Mouse (Mus musculus) heart, embryonic 11.5 days (tissue): ENCODE results near the gene Zc3h4. TPM values are rescaled to one million over a fixed set of nuclear protein-coding genes. Genes with fewer than 3 reads are reported as not detected.

Source experiments
- ATAC-seq: fragments of 200-750 bp; cut with Nextera tagmentation; replicated peaks from 2 replicates; pipeline ENCODE4 v1.8.0; 2017; ENCODE audit warnings: moderate library complexity; ENCODE audit not compliant: insufficient number of reproducible peaks, low FRiP score, low TSS enrichment
- H3K27ac ChIP-seq: fragments of 300-500 bp; sonication (generic); 2 replicates; pipeline ENCODE4 v1.5.1; 2014; ENCODE audit warnings: mild to moderate bottlenecking, low read depth, low read length
- H3K27me3 ChIP-seq: fragments of 300-500 bp; sonication (generic); 2 replicates; pipeline ENCODE4 v1.6.1; 2014; ENCODE audit warnings: mild to moderate bottlenecking, low read length, mixed read lengths; ENCODE audit not compliant: control insufficient read depth, insufficient read depth
- H3K36me3 ChIP-seq: fragments of 300-500 bp; sonication (generic); 2 replicates; pipeline ENCODE4 v1.6.1; 2014; ENCODE audit warnings: mild to moderate bottlenecking, low read length, moderate library complexity, mixed read lengths; ENCODE audit not compliant: control insufficient read depth, insufficient read depth
- H3K4me1 ChIP-seq: fragments of 300-500 bp; sonication (generic); 2 replicates; pipeline ENCODE4 v1.6.1; 2014; ENCODE audit warnings: low read length; ENCODE audit not compliant: control insufficient read depth, insufficient read depth
- H3K4me2 ChIP-seq: fragments of 300-500 bp; sonication (generic); 2 replicates; pipeline ENCODE4 v1.6.1; 2014; ENCODE audit warnings: mild to moderate bottlenecking, moderate library complexity
- H3K4me3 ChIP-seq: fragments of 300-500 bp; sonication (generic); 2 replicates; pipeline ENCODE4 v1.5.1; 2014; ENCODE audit warnings: low read depth, low read length
- H3K9ac ChIP-seq: fragments of 300-500 bp; sonication (generic); 2 replicates; pipeline ENCODE4 v1.6.1; 2014; ENCODE audit warnings: mild to moderate bottlenecking, low read depth, low read length, moderate library complexity
- H3K9me3 ChIP-seq: fragments of 300-500 bp; sonication (generic); replicated peaks from 2 replicates; pipeline ENCODE4 v1.6.1; 2016; ENCODE audit warnings: low read length; ENCODE audit not compliant: control insufficient read depth
- WGBS: fragments of 180-500 bp; shearing (Covaris S2); extraction: QIAGEN DNeasy Blood & Tissue Kit; methylation state at CpG from one replicate; pipeline ENCODE4 v1.1.7; 2014; ENCODE audit not compliant: insufficient replicate concordance; 5-methylcytosine and 5-hydroxymethylcytosine counted together
- polyA plus RNA-seq: library from polyadenylated mRNA; unstranded; fragments of >200 nt; fragmentation: Nextera tagmentation; extraction: Ambion mirVana; gene quantifications from 2 replicates; pipeline ENCODE4 v1.2.1, GENCODE M21; 2014

Zc3h4 gene
- 9.4 and 12.8 TPM in 2 replicates for polyA plus RNA-seq

- H3K27me3 ChIP-seq: no peaks in the 10 kb centered on the region
- peak within 1 kb of the TSS; percentile 93 for H3K4me3 ChIP-seq
- no peaks in the 10 kb centered on the region for H3K9me3 ChIP-seq
- H3K4me1 ChIP-seq: peaks cover 35% of the 10 kb centered on the region
- H3K36me3 ChIP-seq: no peaks in the 10 kb centered on the region
- under 1% methylated on average over 76 of the region's 85 CpGs for WGBS
- peak within 1 kb of the TSS; percentile 100 for H3K9ac ChIP-seq
- ATAC-seq: peak; percentile 60
- H3K4me2 ChIP-seq: peak within 1 kb of the TSS; percentile 77
- H3K27ac ChIP-seq: peak within 1 kb of the TSS; percentile 100
Observed at GRCm38 (mm10) chr7:16400689-16401611, at the start of gene Zc3h4. TSS of gene Zc3h4 (plus strand) at chr7:16400910.

- Histone ChIP-seq H3K4me3 (no peak overlapping the region), H3K9ac (no peak overlapping the region), H3K36me3 (peaks cover 40% of the 10 kb centered on the region), H3K27ac (no peak overlapping the region), H3K4me1 (no peaks in the 10 kb centered on the region), H3K9me3 (no peaks in the 10 kb centered on the region), H3K4me2 (no peak overlapping the region), H3K27me3 (no peaks in the 10 kb centered on the region)
- 94% methylated on average over 3 of the region's 3 CpGs for WGBS
- no peak for ATAC-seq
Observed at GRCm38 (mm10) chr7:16355854-16356594, 44.7 kb upstream of the Zc3h4 start.

GRCm38 (mm10) chr7:16357602-16358001 is 43.1 kb upstream of the Zc3h4 start:
- H3K4me1 ChIP-seq: no peaks in the 10 kb centered on the region
- H3K27me3 ChIP-seq: no peaks in the 10 kb centered on the region
- no peak for ATAC-seq
- no peak overlapping the region for H3K9ac ChIP-seq
- H3K36me3 ChIP-seq: peaks cover 31% of the 10 kb centered on the region
- 81% methylated on average over 3 of the region's 3 CpGs for WGBS
- H3K27ac ChIP-seq: no peak overlapping the region
- H3K4me2 ChIP-seq: no peak overlapping the region
- H3K4me3 ChIP-seq: no peak overlapping the region
- H3K9me3 ChIP-seq: no peaks in the 10 kb centered on the region

GRCm38 (mm10) chr7:16364319-16364718 is 36.4 kb upstream of the Zc3h4 start:
- no peak overlapping the region for H3K4me3 ChIP-seq
- H3K9me3 ChIP-seq: no peaks in the 10 kb centered on the region
- H3K36me3 ChIP-seq: peaks cover 24% of the 10 kb centered on the region
- no peak overlapping the region for H3K9ac ChIP-seq
- ATAC-seq: no peak
- H3K4me2 ChIP-seq: no peak overlapping the region
- WGBS: 76% methylated on average over 1 of the region's 1 CpGs
- peaks cover 10% of the 10 kb centered on the region for H3K4me1 ChIP-seq
- H3K27ac ChIP-seq: no peak overlapping the region
- H3K27me3 ChIP-seq: no peaks in the 10 kb centered on the region

- peaks cover 10% of the 10 kb centered on the region for H3K4me1 ChIP-seq
- no peak overlapping the region for H3K9ac ChIP-seq
- H3K27ac ChIP-seq: 0 out of 2 replicates have a peak overlapping the region, but pooled peaks have one; percentile 24
- 71% methylated on average over 4 of the region's 4 CpGs for WGBS
- no peak for ATAC-seq
- peaks cover 30% of the 10 kb centered on the region for H3K36me3 ChIP-seq
- no peak overlapping the region for H3K4me2 ChIP-seq
- no peak overlapping the region for H3K4me3 ChIP-seq
- no peaks in the 10 kb centered on the region for H3K9me3 ChIP-seq
- H3K27me3 ChIP-seq: no peaks in the 10 kb centered on the region
Observed at GRCm38 (mm10) chr7:16364901-16365500, 35.7 kb upstream of the Zc3h4 start.

- H3K27ac ChIP-seq: no peak overlapping the region
- no peaks in the 10 kb centered on the region for H3K27me3 ChIP-seq
- no peak for ATAC-seq
- H3K9ac ChIP-seq: no peak overlapping the region
- 78% methylated on average over 10 of the region's 10 CpGs for WGBS
- H3K4me2 ChIP-seq: no peak overlapping the region
- peaks cover 10% of the 10 kb centered on the region for H3K4me1 ChIP-seq
- peaks cover 33% of the 10 kb centered on the region for H3K36me3 ChIP-seq
- no peaks in the 10 kb centered on the region for H3K9me3 ChIP-seq
- H3K4me3 ChIP-seq: no peak overlapping the region
Observed at GRCm38 (mm10) chr7:16366133-16366646, 34.5 kb upstream of the Zc3h4 start.

- Histone ChIP-seq H3K9me3 (no peaks in the 10 kb centered on the region), H3K27me3 (no peaks in the 10 kb centered on the region), H3K36me3 (peaks cover 33% of the 10 kb centered on the region), H3K27ac (no peak overlapping the region), H3K4me3 (no peak overlapping the region), H3K9ac (no peak overlapping the region), H3K4me2 (no peak overlapping the region), H3K4me1 (peaks cover 10% of the 10 kb centered on the region)
- WGBS: 87% methylated on average over 4 of the region's 4 CpGs
- ATAC-seq: no peak
Observed at GRCm38 (mm10) chr7:16366669-16367068, 34.0 kb upstream of the Zc3h4 start.

GRCm38 (mm10) chr7:16368835-16369234 is 31.9 kb upstream of the Zc3h4 start:
- Histone ChIP-seq H3K36me3 (peaks cover 33% of the 10 kb centered on the region), H3K9me3 (no peaks in the 10 kb centered on the region), H3K4me2 (no peak overlapping the region), H3K4me1 (peaks cover 10% of the 10 kb centered on the region), H3K4me3 (no peak overlapping the region), H3K27me3 (no peaks in the 10 kb centered on the region), H3K9ac (no peak overlapping the region), H3K27ac (no peak overlapping the region)
- 85% methylated on average over 2 of the region's 2 CpGs for WGBS
- ATAC-seq: no peak
